Mouse (Mus musculus) kidney, adult 2 months (tissue): ENCODE data around the gene Bbs10.

Experiments used
- CTCF ChIP-seq: fragments of 200-500 bp; conservative IDR thresholded peaks from 2 replicates; pipeline ENCODE4 v1.5.1; 2011; ENCODE audit warnings: low read depth, mild to moderate bottlenecking, control low read depth, low read length, moderate library complexity, mixed read lengths; ENCODE audit not compliant: insufficient read depth, insufficient read length
- POLR2A ChIP-seq: fragments of 200-500 bp; IDR thresholded peaks from one replicate; pipeline ENCODE4 v1.6.1; 2011; ENCODE audit warnings: low read depth, low read length, control low read depth

- no peak for TF ChIP-seq POLR2A
- TF ChIP-seq CTCF, result no peak
These were observed 848 bp upstream of the Bbs10 start for GRCm38 (mm10) chr10:111297631-111298030.
